Mouse (Mus musculus) adrenal gland, adult 8-10 months (tissue): ENCODE data around the gene Akap6. TPM values are rescaled to one million over a fixed set of nuclear protein-coding genes. Genes with fewer than 3 reads are reported as not detected.

Source experiments
- DNase-seq: peaks from one replicate; pipeline ENCODE4 v3.0.0; 2022
- total RNA-seq, 4 experiments: library from RNA; stranded (reverse); gene quantifications; 2 replicates each; pipeline ENCODE4 v1.2.4; 2022

The Akap6 gene
- total RNA-seq, 4 experiments from 2014 or later = 2.4 to 6.1 (median 4.5) TPM

GRCm38 (mm10) chr12:53146460-53147050 lies 447.4 kb downstream of the Akap6 start:
- DNase-seq = no peak

GRCm38 (mm10) chr12:53147696-53148095 lies 448.5 kb downstream of the Akap6 start:
- DNase-seq = no peak

GRCm38 (mm10) chr12:53168189-53169003 lies 469.2 kb downstream of the Akap6 start:
- no peak for DNase-seq

- no peak for DNase-seq
These were observed 492.3 kb downstream of the Akap6 start for GRCm38 (mm10) chr12:53191435-53191834.

GRCm38 (mm10) chr12:53193664-53194063 lies 494.5 kb downstream of the Akap6 start:
- DNase-seq = no peak

Other genes starting within 250 kb of the Akap6 start
- gene Arhgap5, start 195.4 kb upstream of the Akap6 start, total RNA-seq = 100 to 1,000 TPM in 1 of 4 experiments, 10 to 100 TPM in 3; 59.8 to 108 (median 84.4) TPM